Mouse (Mus musculus): ENCODE data around the gene Atp2a2.
"Not testable (repeated sequence)": the region's sequence is repeated elsewhere in the genome, so short reads cannot be mapped to it uniquely, and the experiment has no call there.

Gene Atp2a2

DNA sequence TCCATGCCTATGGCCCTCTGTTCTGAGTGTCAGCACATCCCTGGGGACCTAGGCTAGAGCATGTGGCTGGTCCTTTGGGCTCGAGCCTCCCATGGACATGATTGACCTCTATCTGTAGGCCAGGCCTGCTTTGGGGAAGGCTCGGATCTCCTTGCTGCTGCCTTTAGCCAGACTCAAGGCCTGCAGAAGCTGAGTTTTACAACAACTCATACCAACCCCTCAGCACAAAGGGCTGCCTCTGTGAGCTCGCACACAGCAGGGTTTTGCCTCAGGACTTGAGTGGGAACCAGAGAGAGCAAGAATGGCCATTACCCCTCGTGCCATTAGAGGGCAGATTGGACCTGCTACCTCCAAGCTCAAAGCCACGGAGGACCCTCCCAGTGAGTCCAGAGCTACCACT, 53.2 kb downstream of the Atp2a2 start:
- no peak for DNase-seq

DNA sequence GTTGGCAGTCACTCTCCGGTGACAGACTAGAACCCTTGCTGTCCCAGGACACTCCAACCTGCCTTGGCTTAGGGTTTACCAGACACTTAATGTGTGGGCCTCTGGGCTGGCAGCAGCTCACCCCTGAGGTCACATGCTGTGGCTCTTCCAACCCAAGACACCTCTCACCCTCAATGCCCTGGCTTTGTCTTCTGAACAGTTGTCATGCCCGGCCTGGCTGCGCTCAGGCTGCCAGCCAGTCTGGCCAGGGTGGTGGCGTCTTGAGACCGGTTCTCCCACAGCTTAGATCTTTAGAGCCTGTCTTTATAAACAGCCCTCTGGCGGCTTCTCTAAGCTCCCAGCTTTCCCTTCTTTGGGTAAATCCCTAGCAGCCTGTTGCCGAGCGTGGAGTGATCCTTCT, 54.2 kb downstream of the Atp2a2 start:
- no peak for DNase-seq

DNA sequence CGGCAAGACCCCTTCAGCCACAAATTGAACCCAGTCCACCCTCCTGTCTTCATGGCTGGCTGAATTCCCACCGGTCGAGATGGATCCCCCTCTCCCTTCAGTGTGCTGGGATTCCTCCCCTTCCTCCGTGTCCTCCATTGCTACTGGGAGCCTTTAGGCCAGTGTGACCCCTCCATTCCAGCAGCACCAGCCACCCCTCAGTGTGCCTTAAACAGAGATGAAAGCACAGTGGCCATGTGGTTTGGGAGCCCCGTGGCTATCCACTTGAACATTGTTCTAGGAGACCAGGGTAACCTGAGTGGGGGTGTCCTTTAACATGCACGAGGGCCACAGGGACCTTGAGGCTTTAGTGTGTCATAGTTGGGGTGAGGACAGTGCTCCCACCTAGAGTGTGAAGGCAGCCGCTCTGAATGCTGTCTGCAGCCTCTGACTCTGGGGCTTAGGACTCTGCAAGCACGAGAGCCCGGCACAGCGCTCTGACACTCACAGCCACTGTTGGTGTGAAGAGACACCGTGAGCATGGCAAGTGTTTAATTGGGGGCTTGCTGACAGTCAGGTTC, 56.9 kb downstream of the Atp2a2 start:
- no peak for DNase-seq

DNA sequence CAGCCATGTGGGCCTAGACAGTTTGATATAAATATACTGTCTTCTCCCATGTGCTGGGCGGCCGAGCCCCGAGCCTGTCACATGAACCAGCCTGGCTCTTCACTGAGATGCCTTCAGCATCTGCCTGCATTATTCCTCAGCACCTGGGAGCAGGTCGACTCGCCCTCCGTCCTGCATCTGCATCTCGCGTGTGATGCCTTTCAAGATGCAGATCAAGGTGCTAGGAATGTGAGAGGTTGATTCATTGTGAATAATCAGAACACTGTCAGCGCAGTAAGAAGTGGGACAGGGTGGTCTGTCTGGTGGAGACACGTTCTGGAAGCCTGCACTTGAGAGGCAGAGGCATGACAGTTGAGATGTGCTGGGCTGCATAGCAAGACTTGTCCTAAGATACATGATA, 57.5 kb downstream of the Atp2a2 start:
- no peak for DNase-seq

DNA sequence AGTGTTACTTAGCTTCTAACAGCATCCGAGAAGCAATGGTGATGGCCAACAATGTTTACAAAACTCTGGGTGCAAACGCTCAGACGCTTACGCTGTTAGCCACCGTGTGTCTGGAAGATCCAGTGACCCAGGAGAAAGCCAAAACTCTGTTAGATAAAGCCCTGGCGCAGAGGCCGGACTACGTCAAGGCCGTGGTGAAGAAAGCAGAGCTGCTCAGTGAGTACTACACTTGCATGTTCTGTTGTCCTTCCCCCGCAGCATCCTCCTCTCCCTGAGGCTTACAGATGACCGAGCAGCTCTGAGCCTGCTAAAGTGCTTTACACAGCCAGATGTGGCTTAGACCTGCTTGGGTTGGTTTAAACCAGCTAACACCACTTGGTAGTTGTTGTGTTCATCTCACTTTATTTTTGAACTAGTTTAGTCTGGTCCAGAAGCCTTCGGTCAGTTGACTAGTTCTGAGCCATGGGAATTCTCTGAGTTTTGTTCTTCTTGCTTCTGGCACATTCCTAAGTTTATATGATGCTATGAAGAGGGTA, 61.9 kb downstream of the Atp2a2 start:
- DNase-seq = no peak

DNA sequence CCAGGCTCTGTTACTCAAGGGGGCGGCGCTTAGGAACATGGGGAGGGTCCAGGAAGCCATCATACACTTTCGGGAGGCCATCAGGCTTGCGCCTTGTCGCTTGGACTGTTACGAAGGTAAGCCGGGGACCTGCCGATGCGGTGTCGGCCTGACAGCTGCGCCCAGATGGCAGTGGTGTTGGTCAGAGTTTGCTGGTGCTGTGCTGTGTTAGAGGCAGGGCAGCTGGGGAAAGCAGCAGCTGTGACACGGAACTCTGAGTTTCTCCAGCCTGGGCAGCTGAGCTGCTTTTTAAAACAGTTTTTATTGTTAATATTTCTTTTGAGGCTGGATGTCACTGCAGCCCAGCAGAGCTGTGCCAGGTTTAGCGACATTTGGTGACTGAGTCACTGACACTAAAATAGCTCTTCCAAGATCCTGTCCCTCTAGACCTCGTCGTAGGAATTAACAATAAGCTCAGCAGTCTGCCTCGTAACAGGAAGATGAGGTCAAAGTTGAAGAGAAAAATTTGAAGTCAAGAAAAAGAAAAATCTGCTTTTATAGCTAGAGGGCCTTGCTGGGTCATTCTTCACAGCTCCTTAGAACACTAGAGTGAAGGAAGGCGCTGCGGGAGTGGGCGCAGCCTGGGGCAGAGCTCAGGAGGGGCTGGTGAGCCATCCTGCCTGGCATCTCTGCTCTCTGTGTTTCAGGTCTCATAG, 62.5 kb downstream of the Atp2a2 start:
- no peak for DNase-seq

DNA sequence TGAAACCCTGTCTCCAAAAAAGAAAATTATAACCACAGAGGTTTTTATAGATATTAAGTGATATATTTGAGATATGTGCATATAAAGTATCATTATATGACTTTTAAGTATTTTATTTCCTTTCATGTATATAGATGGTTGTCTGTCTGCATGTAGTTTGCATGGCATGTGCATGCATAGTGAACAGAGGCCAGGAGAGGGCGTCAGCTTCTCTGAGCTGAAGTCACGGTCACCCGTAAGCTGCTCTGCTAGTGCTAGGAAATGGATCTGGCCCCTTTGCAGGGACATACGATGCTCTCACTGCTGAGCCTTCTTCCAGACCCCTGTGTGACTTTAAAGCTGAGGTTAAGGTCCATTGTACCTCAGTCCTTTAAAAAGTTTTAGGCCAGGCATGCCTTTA, 67.5 kb downstream of the Atp2a2 start:
- no peak for DNase-seq

DNA sequence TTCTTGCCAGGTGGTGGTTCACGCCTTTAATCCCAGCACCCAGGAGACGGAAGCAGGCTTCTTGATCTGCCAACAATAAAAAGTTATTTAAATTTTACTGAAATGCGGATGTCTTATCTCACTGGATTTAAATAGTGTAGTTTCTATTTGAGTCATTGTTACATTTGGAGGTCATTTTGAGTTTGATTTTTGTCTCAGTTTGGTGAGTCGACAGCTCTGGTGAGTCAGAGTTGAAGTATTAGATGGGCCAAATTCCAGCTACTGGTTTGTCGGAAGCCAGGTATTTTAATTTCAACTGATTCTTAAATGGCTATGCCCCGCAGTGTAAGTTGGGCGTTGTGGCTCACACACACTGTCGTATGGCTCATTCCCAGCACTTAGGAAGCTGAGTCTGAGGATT, 70.8 kb downstream of the Atp2a2 start:
- no peak for DNase-seq

DNA sequence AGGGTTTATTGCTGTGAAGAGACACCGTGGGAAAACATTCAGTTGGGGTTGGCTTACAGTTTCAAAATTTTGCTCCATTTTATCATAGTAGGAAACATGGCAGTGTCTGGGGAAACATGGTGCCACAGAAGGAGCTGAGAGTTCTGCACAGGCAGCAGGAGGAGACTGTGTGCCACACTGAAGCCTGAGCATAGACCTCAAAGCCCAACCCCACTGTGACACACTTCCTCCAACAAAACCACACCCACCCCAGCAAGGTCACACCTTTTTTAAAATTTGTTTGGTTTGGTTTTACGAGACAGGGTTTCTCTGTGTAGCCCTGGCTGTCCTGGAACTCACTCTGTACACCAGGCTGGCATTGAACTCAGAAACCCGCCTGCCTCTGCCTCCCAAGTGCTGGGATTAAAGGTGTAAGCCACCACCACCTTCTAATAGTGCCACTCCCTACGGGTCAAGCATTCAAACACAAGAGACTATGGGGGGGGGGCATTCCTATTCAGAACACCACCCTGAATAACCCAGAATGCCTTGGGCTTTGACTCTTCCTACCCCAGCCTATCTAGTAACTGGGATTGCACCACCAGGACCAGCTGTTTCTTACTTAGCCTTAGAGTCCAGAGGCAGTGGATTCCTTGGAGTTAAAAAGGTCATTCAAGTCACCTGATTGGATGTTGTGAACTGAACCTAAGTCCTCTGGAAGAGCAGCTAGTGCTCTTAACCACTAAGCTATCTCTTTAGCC, 71.8 kb downstream of the Atp2a2 start:
- no peak for DNase-seq

DNA sequence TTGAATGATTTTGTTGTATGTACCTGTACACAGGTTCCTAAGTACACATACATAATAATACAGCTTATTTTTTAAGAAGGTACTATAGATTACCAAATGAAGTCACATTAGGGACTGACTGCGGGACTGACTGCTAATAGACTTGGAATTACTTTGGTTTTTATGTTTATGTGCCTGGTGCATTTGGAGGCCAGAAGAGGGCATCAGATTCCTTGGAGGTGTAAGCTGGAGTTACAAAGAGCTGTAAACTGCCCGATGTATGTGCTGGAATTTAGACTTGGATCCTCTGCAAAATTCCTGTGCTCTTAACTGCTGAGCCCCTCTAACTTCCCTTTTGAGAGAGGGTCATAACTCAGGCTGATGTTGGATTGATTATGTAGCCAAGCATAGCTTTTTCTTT, 76.5 kb downstream of the Atp2a2 start:
- DNase-seq = no peak

DNA sequence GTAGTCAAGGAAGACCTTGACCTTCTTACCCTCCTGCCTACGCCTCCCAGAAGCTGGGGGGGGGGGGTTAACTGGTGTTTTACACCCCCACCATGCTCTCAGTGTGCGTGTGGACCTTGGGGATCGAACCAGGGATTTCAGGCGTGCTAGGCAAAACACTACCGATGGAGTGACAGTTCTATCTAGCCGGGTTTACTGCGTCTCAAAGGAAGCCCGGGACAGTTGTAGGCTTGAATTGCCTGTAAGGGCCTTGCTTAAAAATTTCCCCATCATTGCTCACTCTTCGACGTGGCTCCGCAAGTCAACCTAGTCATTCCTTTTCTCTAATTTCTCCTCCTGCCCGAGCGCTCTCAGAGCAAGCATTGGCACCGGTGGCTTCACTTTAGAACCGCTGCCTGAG, 78.9 kb downstream of the Atp2a2 start:
- no peak for DNase-seq

DNA sequence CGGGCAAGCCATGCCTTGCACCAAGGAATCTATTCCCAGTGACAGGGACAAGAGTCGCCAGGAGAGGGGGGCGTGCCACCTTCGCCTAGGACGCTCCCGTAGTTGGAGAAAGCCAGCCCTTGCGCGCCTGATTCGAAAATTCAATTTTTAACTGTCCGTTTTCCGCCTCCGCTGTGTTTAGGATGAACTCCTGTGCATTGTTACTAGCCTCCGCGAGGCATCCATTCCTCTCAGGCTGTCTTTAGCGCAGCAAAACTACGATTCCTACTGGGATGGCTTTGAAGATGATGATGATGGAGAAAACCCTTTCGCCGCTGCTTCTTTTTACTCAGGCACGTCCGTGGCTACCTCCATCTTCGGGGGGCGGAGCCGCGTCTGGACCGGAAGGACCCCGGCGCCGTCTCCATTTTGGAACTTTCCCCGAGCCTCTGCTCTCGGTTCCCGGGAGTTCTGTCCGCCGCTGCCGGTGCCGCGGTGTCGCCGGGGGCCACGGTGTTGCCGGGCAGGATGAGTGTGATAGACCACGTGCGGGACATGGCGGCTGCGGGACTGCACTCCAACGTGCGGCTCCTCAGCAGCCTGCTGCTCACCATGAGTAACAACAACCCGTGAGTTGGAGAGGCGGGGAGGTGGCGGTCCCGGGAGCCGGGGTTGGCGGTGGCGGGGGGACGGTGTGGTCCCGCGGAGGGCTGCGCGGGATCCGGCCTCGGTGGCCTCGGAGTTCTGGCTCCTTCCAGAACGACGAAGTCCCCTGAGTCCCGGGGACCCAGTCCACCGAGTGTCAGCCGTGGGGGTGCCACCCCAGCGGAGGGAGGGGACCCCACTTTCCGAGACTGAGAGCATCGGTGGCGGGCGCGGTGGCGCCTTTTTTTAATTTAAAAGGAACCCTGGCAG, 79.7 kb downstream of the Atp2a2 start:
- peak; percentile 90 for DNase-seq

DNA sequence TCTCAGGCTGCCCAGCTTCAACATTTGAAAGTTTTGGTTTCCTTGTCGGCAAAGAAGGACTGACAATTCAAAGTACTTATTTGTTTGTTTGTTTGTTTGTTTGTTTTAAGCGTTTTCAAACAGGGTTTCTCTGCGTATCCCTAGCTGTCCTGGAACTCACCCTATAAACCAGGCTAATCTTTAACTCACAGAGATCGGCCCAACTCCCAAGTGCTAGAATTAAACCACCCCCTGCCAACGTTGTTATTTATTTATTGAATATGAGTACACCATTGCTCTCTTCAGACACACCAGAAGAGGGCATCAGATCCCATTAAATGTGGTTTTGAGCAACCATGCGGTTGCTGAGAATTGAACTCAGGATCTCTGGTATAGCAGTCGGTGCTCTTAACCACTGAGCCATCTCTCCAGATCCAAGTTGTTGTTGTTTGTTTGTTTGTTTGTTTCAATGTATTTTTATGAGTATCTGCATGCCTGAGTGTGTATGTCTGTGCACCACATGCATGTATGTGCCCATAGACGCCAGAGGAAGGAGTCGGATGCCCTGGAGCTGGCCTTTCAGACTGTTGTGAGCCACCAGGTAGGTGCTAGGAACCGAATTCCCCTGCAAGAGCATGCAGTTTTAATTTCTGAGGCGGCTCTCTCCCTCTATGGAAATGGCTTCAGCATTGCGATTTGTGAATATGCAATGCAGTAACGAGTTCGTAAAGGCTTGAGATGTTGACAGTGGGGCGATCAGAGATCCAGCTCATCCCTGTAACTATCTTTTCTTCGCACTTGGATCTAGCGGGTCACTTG, 80.6 kb downstream of the Atp2a2 start, which contains the start of gene Anapc7:
TSS of gene Anapc7 (plus strand) at position 423 of the 798 bp plus-strand sequence.
- DNase-seq = no peak

DNA sequence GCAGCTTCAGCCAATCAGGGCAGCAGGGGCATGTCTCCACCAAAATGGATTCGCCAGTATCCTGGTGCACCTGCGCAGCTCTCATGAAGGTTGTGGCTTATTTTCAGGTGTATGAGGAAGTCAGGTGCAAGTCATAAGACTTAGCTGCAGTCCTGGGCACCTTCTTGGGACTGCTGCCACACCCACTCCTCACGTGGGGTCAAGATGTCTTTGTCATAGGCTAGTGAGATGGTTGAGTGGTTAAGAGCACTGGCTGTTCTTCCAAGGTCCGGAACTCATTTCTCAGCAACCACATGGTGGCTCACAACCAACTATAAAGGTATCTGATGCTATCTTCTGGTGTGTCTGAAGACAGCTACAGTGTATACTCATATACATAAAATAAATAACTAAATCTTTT, 81.3 kb downstream of the Atp2a2 start:
- DNase-seq = not testable (repeated sequence)

DNA sequence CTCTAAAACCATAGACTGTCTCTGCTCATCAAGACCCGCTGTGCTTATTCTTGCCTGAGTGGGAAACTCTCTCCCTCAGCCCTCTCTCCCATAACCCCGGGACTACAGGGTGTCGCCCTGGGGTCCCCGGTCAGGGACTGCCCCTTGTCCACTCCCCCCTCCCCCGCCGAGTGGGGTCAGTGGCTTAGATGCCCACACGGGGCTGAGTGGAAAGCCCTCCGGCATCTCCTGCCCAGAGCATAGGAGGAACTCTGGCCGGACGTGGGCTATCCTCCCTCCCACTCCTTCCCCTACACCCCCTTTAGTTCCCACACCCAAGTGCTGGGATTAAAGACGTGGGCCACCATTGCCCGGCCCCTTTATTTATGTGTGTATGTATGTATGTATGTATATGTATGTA, 86.6 kb downstream of the Atp2a2 start:
- DNase-seq = no peak

DNA sequence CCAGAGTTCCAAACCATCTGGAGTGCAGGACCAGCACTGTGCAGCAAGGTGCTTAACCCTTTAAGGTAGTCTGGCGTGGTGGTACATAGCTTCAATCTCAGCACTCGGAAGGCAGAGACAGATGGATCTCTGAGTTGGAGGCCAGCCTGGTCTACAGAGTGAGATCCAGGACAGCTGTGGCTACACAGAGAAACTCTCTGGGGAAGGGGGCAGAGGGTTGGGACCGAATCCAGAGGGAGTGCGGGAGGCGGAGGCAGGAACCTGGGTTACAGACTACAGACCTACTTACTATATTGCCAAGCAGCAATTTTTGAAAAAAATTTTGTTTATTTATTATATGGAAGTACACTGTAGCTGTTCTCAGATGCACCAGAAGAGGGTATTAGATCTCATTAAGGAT, 87.7 kb downstream of the Atp2a2 start:
- no peak for DNase-seq

DNA sequence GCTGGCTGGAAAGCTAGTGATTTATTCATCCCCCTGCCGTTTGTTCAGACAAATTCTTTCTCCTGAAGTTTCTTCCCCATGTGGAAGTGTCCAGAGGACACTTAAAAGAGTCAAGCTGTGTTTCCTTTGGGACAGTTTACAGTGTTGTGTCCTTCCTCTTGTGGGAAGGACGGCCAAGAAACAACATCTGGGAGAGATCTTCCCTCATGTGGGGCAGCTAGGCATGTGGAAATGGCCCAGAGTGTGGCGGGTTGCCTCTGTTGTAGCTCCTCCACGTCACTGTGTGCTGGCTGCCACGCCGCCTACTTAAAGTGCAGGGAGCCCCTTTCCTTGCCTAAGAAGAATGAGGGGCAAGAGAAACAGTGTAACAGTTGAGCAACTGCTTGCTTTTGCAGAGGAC, 89.2 kb downstream of the Atp2a2 start:
- DNase-seq = no peak

DNA sequence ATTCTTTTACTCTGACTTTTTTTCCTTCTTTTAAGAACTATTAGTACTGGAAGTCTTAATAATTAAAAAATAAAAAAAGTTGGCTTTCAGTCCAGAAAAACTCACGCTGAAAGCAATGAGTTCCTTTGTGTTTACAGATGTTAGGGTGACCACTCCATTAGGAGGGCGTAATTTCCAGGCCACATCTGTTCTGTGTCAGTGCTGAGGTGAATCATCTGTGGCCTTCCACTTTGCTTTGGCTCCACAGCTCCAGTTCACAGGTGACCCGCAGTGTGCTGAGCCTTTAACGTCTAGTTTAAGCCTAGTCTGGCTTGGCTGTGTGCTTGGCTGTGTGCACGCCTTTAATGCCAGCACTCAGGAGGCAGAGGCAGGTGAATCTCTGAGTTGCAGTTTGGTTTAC, 90.1 kb downstream of the Atp2a2 start:
- no peak for DNase-seq

DNA sequence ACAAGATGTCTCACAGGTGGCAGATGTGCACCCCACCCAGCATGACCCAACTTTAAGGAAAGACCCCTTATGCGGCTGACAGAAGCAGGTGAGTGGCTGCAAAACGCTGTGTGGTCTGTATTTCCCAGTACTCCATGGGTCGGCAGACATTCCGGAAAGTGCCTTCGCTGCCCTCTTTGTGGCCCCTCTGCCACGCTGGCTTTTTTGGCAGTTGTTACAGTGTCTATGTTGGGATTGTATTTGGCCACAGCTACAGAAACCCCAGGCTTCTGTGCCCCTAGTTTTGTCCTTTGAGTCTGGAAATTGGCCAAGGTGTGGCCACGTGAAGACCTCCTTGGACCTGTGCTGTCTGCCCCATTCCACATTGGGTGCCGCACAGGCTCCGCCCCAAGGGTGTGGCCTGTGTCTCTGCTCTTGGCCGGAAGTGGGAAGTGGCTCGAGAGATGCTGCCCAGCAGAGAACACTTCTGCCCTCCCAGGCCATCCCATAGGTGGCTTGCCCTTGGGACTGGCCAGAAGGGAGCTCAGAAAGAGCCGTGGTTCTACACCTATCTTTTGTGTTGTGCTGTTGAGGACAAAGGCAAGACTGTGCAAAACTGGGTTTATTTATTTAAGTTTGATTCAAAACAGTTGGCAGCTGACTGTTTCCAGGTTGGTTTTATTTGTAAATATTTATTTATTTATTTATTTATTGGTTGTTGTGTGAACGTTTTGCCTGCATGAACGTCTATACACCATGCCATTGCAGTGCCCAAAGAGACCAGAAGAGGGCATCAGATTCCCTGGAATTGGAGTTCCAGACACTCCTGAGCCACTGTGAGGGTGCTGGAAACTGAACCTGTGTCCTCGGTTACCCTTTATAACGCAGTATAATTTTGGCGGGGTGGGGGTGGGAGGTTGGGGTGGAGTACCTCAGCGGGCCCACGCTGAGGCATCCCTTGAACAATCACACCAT, 92.1 kb downstream of the Atp2a2 start:
- no peak for DNase-seq

DNA sequence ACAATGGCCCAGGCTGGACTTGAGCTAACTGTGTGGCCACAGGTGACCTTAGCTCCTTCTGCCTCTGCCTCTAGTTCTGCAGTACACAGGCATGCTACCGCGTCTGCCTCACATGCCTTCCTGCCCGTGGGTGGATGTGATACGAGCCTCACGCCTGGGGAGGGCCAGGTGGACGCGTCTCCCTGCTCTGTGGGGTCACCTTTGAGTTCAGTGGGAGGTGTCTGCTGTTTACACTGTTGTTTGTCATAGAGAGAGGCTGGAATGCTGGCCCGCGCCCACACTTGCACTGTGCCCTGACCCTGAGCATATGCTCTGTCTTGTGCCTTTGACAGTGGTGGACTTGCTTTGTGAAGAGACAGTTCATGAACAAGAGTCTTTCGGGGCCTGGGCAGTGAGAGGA, 96.5 kb downstream of the Atp2a2 start:
- DNase-seq = no peak

Data from right cerebral cortex, postnatal 25 days (tissue).